Mouse (Mus musculus) gastrocnemius, adult 8-10 months (tissue): ENCODE data around the gene Emid1. TPM values are rescaled to one million over a fixed set of nuclear protein-coding genes. Genes with fewer than 3 reads are reported as not detected.
A peak's percentile ranks its signal among the peaks of the same experiment; 100 is the strongest.
"Not testable (repeated sequence)": the region's sequence is repeated elsewhere in the genome, so short reads cannot be mapped to it uniquely, and the experiment has no call there.

Source experiments
- DNase-seq, 2 experiments: peaks; one replicate each; pipeline ENCODE4 v3.0.0; 2022; ENCODE audit warnings: low spot score in 2 of 2
- total RNA-seq, 4 experiments: library from RNA; stranded (reverse); gene quantifications; 2 replicates each; pipeline ENCODE4 v1.2.4; 2022

Gene Emid1
- total RNA-seq, 4 experiments from 2014 or later: 5.5 to 9.6 (median 8.4) TPM

- no peak for DNase-seq
Observed at GRCm38 (mm10) chr11:5103986-5104509, 48.0 kb downstream of the Emid1 start.

GRCm38 (mm10) chr11:5102384-5102783 lies 49.7 kb downstream of the Emid1 start:
- no peak for DNase-seq

GRCm38 (mm10) chr11:5101641-5102040 lies 50.4 kb downstream of the Emid1 start:
- no peak for DNase-seq

DNA sequence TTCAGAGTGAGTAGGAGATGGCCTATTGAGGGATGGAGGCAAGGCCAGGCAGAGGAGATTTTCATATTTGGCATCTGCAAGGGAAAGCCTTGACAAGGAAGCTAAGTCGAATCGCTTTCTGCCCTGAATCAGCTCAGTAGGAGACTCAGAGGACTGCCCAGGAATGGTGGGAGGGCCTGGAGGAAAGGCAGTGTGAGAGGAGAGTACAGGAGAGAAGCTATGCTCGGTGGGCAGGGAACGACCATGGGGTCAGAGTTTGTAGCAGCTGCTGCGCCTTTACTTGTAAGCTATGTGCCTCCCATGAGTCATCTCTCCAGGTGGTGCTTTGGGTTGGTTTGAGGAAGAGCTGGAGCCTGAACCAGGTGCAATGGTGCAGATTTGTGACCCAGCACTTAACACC lies 51.3 kb downstream of the Emid1 start:
- DNase-seq: no peak

- no peak for DNase-seq
Observed at GRCm38 (mm10) chr11:5100283-5100682, 51.8 kb downstream of the Emid1 start.

DNA sequence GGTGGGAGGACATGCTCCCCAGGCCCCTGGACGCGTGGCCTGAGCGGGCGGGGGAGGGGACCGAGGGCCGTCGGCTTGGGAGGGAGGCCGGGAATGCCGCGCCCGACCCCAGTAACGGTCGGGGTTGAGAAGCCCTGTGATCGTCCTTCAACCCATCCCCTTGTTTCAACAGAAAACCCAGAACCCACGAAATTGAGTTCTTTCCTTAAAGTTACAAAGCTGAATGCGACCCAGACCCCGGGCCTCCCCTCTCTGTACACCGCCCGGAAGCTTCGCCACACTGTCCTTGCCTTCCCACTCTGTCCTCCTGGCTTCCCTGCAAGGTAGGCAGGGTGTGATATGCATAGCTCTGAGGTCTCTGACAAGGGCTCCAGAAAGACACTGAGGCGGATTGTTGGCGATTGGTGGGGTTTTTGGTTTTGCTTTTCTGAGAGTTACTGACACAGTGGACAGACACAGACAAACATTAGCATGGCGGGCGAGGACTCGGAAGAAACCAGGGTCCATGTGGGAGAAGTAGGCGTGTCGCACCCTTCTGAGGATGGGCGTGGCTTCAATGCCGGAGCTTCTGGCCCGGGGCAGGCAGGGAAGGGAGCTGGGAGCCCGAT lies 52.4 kb downstream of the Emid1 start:
- peak; percentile 67 to 76 for DNase-seq

- peak; percentile 95 to 96 for DNase-seq
Observed at GRCm38 (mm10) chr11:5098736-5099542, 53.1 kb downstream of the Emid1 start, which contains the start of the genes Rhbdd3 and Ewsr1. Rhbdd3 (plus strand) TSS chr11:5098926. Ewsr1 (minus strand) TSS chr11:5099266.

- no peak for DNase-seq
Observed at GRCm38 (mm10) chr11:5098035-5098735, 53.9 kb downstream of the Emid1 start.

- no peak for DNase-seq
Observed at GRCm38 (mm10) chr11:5096480-5097020, 55.5 kb downstream of the Emid1 start.

GRCm38 (mm10) chr11:5095877-5096276 lies 56.2 kb downstream of the Emid1 start:
- no peak for DNase-seq

DNA sequence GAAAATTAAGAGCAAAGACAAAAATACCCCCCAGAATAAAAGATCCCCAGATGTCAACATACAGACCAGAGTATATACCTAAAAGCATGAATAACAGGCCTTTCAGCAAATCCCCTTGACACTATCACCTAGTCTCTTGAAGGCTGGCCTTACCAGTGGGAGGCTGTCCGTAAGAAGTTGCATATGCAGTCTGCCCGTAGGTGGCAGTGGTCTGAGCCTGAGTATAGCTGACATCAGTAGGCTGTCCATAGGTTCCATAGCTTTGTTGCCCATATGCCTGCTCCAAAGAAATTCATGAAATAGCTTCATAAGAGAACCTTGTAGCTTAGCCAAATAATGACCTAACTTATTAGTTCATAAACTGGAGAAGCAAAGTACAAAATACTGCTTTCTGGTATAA lies 60.4 kb downstream of the Emid1 start:
- no peak for DNase-seq

DNA sequence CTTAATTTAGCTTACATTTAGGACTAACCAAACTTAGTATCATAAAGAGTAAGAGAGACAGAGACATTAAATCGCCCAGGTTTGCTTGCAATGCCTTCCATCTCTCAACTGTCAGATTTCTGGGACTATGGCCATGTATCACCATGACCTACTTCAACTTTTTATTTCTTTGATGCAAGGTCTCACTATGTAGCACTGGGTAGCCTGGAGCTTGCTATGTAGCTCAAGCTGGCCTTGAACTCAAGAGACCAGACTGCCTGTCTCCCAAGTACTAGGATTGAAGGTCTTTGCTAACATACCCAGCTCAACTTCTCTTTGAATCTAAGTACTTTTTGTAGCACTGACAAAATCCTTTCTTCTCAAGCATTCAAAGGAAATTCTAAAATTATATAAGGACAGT lies 62.9 kb downstream of the Emid1 start:
- DNase-seq: no peak

DNA sequence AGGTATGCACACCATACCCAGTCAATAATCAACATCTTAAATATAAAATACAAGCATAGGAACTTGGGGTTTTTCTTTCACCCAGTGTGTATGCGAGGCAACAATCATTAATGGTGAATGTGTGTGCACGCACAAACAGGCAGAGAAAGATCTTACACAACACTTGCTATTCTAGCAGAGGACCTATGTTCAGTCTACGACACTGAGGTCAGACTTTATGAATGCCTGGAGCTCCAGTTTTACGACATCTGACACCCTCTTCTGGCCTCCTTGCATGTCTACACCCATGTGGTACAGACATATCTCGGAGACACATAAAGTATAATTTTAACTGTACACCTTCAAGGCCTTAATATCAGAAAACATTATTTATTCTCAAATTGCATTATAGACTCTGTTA lies 75.2 kb downstream of the Emid1 start:
- DNase-seq: not testable (repeated sequence)

- no peak for DNase-seq
Observed at GRCm38 (mm10) chr11:5075760-5076159, 76.3 kb downstream of the Emid1 start.

DNA sequence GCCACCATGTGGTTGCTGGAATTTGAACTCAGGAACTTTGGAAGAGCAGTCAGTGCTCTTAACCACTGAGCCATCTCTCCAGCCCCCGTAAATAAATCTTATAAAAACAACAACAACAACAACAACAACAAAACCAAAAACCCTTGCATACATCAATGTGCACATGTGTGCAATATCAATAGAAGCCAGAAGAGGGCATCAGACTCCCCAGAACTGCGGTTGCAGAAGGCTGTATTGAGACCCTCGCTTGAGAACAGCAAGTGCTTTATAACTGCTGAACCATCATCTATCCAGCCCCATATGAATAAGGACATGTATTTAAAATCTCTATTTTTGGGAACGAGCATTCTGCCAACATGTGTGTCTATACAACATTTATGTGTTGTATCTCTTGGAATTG lies 77.2 kb downstream of the Emid1 start:
- DNase-seq: no peak

DNA sequence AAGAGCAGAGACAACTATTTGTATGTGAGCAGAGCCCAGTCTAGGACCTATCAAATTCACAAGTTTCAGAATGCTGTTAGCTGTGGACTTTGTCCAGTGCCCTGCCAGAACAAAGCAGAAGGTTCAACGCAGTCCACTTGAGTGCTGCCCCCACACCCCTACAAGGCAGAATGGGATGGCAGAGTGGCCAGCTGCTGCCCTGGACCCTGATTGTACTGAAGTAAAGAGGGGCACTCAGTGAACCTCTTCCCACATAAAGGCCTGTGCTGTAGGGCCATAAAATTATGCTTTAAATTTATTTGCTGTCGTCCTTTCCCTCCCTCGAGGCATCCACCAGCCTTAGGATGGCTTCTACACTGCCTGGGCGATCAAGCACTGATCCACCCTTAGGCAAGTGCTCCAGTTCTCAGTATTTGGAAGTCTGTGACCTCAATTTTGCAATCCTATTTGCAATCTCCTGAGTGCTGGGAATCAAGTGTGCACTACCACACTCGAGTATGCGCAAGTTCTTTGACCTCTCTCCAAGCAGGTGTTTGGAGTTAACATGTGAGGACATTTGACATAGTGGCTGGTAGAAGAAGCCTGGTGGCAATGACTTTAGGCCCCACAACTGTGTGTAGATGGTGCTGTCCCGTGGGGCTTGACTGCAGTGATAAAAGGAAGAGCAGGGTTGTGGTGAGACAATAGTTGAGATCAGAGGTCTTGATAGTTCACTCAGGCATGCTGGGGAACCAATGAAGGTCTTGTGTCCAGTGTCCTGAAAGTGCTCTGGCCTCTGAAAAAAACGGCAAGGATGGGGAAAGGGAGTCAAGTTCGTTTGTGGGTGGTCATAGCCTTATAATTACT lies 83.7 kb downstream of the Emid1 start:
- no peak for DNase-seq

- no peak for DNase-seq
Observed at GRCm38 (mm10) chr11:5067063-5067462, 85.0 kb downstream of the Emid1 start.

GRCm38 (mm10) chr11:5065056-5065821 lies 86.8 kb downstream of the Emid1 start, which contains the start of gene Gas2l1:
Gas2l1 (minus strand) TSS chr11:5065327.
- DNase-seq: peak; percentile 85 to 86

GRCm38 (mm10) chr11:5064282-5065055 lies 87.6 kb downstream of the Emid1 start:
- DNase-seq: no peak
